Mouse (Mus musculus) gastrocnemius, postnatal 25 days (tissue): Measurements from ENCODE around the gene Smim15. TPM values are rescaled to one million over a fixed set of nuclear protein-coding genes. Genes with fewer than 3 reads are reported as not detected.
A peak's percentile ranks its signal among the peaks of the same experiment; 100 is the strongest.

Experiments
- DNase-seq: peaks from one replicate; pipeline ENCODE4 v3.0.0; 2022
- long read RNA-seq, 2 experiments: library from polyadenylated mRNA; stranded (forward); transcript quantifications; one replicate each; pipeline ENCODE4 v2.0.0; 2021
- total RNA-seq, 2 experiments: library from RNA; stranded (reverse); gene quantifications; 1 replicate in 1 of 2; 2 replicates in 1 of 2; pipeline ENCODE4 v1.2.3; 2021

The Smim15 gene
- 10 to 100 TPM; 14.2 to 15.9 TPM for total RNA-seq
- long read RNA-seq, experiment 1, transcript Smim15-201 (3 exons, 1,918 nt), result major isoform, 9 of 10 reads
- long read RNA-seq, experiment 1, partial matches to known transcripts, result 0 of 10 reads
- long read RNA-seq, experiment 1, other reads (novel, unspliced or antisense), result 0 of 10 reads
- long read RNA-seq, experiment 2, transcript Smim15-201 (3 exons, 1,918 nt), result major isoform, 15 of 22 reads
- long read RNA-seq, experiment 2, partial matches to known transcripts, result 0 of 22 reads
- long read RNA-seq, experiment 2, other reads (novel, unspliced or antisense), result 2 of 22 reads

- peak; percentile 88 for DNase-seq
Observed at GRCm38 (mm10) chr13:108044222-108044941, at the start of gene Smim15. Smim15 (plus strand) TSS chr13:108044446.

- no peak for DNase-seq
Observed at GRCm38 (mm10) chr13:107995211-107995610, 49.0 kb upstream of the Smim15 start.

- DNase-seq, result no peak
Observed at GRCm38 (mm10) chr13:107996301-107996700, 47.9 kb upstream of the Smim15 start.

GRCm38 (mm10) chr13:108007861-108008260, 36.4 kb upstream of the Smim15 start:
- no peak for DNase-seq

GRCm38 (mm10) chr13:108013110-108013509, 31.1 kb upstream of the Smim15 start:
- DNase-seq, result no peak

- DNase-seq, result no peak
Observed at GRCm38 (mm10) chr13:108013839-108014238, 30.4 kb upstream of the Smim15 start.

GRCm38 (mm10) chr13:108015166-108015565, 29.1 kb upstream of the Smim15 start:
- DNase-seq, result no peak

GRCm38 (mm10) chr13:108017349-108017748, 26.9 kb upstream of the Smim15 start:
- DNase-seq, result no peak

GRCm38 (mm10) chr13:108025802-108026201, 18.4 kb upstream of the Smim15 start:
- no peak for DNase-seq

GRCm38 (mm10) chr13:108032789-108033188, 11.5 kb upstream of the Smim15 start:
- DNase-seq, result no peak

- no peak for DNase-seq
Observed at GRCm38 (mm10) chr13:108039375-108039774, 4.9 kb upstream of the Smim15 start.

GRCm38 (mm10) chr13:108039902-108040301, 4.3 kb upstream of the Smim15 start:
- no peak for DNase-seq

GRCm38 (mm10) chr13:108040451-108040850, 3.8 kb upstream of the Smim15 start:
- no peak for DNase-seq

GRCm38 (mm10) chr13:108041358-108041757, 2.9 kb upstream of the Smim15 start:
- peak; percentile 41 for DNase-seq

GRCm38 (mm10) chr13:108043431-108044221, 620 bp upstream of the Smim15 start:
- peak; percentile 9 for DNase-seq

- no peak for DNase-seq
Observed at GRCm38 (mm10) chr13:108045646-108046045, 1.4 kb downstream of the Smim15 start.

- DNase-seq, result no peak
Observed at GRCm38 (mm10) chr13:108046071-108046470, 1.8 kb downstream of the Smim15 start.

GRCm38 (mm10) chr13:108046891-108047290, 2.6 kb downstream of the Smim15 start:
- DNase-seq, result no peak

- no peak for DNase-seq
Observed at GRCm38 (mm10) chr13:108047364-108047763, 3.1 kb downstream of the Smim15 start.

- DNase-seq, result no peak
Observed at GRCm38 (mm10) chr13:108056896-108057295, 12.7 kb downstream of the Smim15 start.

GRCm38 (mm10) chr13:108060286-108060885, 16.1 kb downstream of the Smim15 start:
- DNase-seq, result no peak

GRCm38 (mm10) chr13:108060936-108061578, 16.8 kb downstream of the Smim15 start:
- no peak for DNase-seq
